ENCODE assay signal across 24 mouse cellular contexts in the genomic region with DNA sequence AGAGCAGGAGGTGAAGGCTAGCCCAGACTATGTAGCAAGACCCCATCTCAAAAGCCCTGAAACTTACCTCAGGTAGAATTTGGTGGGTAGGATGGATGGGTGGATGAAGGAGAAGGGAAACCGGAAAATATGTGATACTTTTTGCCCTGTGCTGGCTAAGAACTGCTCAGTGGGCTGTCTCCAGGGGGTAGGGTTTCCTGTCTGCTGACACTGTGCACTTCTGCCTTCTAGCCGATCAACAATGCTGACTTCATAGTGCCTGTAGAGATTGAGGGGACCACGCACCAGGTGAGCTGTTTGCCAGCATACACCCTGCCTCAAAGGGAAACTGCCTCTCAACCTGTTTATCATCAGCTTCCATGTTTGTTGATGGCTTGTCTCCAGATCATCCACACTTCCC. TPM values are rescaled to one million over a fixed set of nuclear protein-coding genes. Genes with fewer than 3 reads are reported as not detected.
"Had no signal": no experiment of that assay in that cellular context is flagged by ENCODE, and none has a peak within 500 bp of the region (broad histone marks: within the 10 kb centered on the region; RNA-seq: fewer than 3 reads in every experiment).

No protein-coding gene starts in this region.

- H3K27ac ChIP-seq: liver, embryonic 12.5 days; liver, embryonic 14.5 days; midbrain, embryonic 10.5 days; midbrain, embryonic 12.5 days; neural tube, embryonic 12.5 days; stomach, embryonic 15.5 days; stomach, postnatal 0 days had no signal

- H3K9ac ChIP-seq: liver, embryonic 12.5 days; liver, embryonic 14.5 days; lung, embryonic 14.5 days; midbrain, embryonic 12.5 days; neural tube, embryonic 12.5 days; stomach, embryonic 15.5 days had no signal

- DNase-seq: lung, adult 18-20 months; lung, embryonic 14.5 days; lung, postnatal 10 days; lung, postnatal 4 days; midbrain, embryonic 14.5 days; retina, postnatal 1 day; right cerebral cortex, adult 18-20 months; right cerebral cortex, postnatal 25 days; right cerebral cortex, postnatal 4 days; thymus, adult 2 months; thymus, postnatal 25 days; thymus, postnatal 4 days had no signal

- ATAC-seq: liver, embryonic 12.5 days; midbrain, embryonic 16.5 days had no signal

- H3K4me2 ChIP-seq: liver, embryonic 12.5 days; lung, embryonic 14.5 days; midbrain, embryonic 12.5 days; neural tube, embryonic 12.5 days; stomach, embryonic 15.5 days had no signal

- H3K27me3 ChIP-seq: liver, embryonic 12.5 days; midbrain, embryonic 12.5 days; neural tube, embryonic 12.5 days; stomach, embryonic 15.5 days had no signal

- H3K4me3 ChIP-seq: liver, embryonic 12.5 days; midbrain, embryonic 10.5 days; midbrain, embryonic 12.5 days; myocyte; neural tube, embryonic 12.5 days; stomach, embryonic 15.5 days had no signal

- H3K9me3 ChIP-seq: liver, embryonic 12.5 days; midbrain, embryonic 10.5 days; midbrain, embryonic 12.5 days; neural tube, embryonic 12.5 days; stomach, embryonic 15.5 days had no signal

RNA-seq across cellular contexts. Expression of gene Avil, which starts 6.9 kb away (rescaled TPM):
- polyA plus RNA-seq: liver, embryonic 16.5 days had no signal

RNA-seq across cellular contexts. Expression of gene Eef1akmt3, which starts 47.7 kb away (rescaled TPM):
- total RNA-seq: liver, adult 2 months; megakaryocyte-erythroid progenitor cell, adult 5-6 weeks had no signal
